Mouse (Mus musculus) layer of hippocampus, adult 2 months (tissue): ENCODE measurements around the gene Ccnd1. TPM values are rescaled to one million over a fixed set of nuclear protein-coding genes. Genes with fewer than 3 reads are reported as not detected.

Experiments
- DNase-seq, 2 experiments: peaks; one replicate each; pipeline ENCODE4 v3.0.0; 2022; ENCODE audit warnings: low spot score in 2 of 2
- H3K27ac ChIP-seq: fragments of 200-600 bp; 2 replicates; pipeline ENCODE4 v1.8.1; 2022
- H3K4me3 ChIP-seq: fragments of 200-600 bp; 2 replicates; pipeline ENCODE4 v1.8.1; 2022; ENCODE audit warnings: mild to moderate bottlenecking
- CTCF ChIP-seq: fragments of 200-600 bp; conservative IDR thresholded peaks from 2 replicates; pipeline ENCODE4 v1.8.1; 2022; ENCODE audit warnings: antibody characterized with exemption, mild to moderate bottlenecking, moderate library complexity
- total RNA-seq, 2 experiments: library from RNA; stranded (reverse); gene quantifications; 2 replicates each; pipeline ENCODE4 v1.2.3; 2021

Gene Ccnd1
- total RNA-seq, 2 experiments from 2014 or later = 43.7 to 48.3 TPM

DNA sequence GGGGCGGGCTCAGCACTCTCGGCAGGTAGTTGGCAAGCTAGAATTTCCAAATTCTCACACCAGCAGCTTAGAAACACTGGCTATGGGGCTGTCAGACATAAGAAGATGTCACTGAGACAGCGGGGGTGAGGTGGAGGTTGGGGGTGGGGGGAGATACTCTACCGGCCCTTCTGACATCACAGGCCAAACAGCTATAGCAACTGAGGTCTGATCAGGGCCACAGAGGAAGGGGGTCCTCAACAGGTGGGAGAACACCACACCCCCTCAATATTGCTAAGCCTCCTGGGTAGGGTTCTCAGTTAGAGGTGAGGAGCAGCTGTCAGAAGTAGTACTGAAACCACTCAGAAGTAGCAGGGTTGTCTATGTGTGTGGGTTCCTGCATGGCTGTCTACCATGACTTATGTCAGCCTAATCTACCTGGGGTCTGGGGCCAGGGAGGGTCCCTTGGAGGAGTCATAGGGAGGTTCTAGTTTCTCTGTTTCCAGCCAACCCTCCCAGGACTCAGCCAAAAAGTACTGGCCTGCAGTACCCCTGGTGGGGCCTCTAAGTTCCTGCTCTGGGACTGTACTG is 3.3 kb downstream of the Ccnd1 start:
- no peak for DNase-seq
- no peak for TF ChIP-seq CTCF
- no peak overlapping the region; the same call in 1 of the 2 replicates for H3K4me3 ChIP-seq
- peak overlapping the region; percentile 39; the same call in 1 of the 2 replicates for H3K27ac ChIP-seq

- DNase-seq = peak; percentile 59 to 60
- peak overlapping the region; percentile 39; the same call in 1 of the 2 replicates for H3K27ac ChIP-seq
- 0 out of 2 replicates have a peak overlapping the region, but pooled peaks have one; percentile 4 for H3K4me3 ChIP-seq
- peak; percentile 78 for TF ChIP-seq CTCF
Measured at GRCm38 (mm10) chr7:144935563-144935962, 4.2 kb downstream of the Ccnd1 start.

DNA sequence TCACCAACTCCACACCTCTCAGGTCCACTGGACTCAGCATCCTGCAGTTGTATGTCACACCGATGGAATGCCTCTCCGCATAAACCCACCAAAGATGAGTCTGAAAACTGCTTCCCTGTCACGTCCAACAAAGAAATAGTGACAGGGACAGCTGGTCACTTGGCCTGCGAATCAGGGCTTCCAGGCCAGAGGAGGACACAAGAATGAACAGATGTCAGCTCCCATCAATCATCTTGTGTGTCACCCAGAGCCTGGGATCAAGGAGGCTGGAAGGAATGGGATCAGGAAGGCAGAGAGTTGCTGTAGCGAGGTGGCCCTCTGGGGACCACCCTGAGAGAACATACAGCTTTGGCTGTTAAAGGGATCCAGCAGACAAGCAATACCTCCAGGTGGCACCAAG is 4.8 kb downstream of the Ccnd1 start:
- DNase-seq = no peak
- no peak overlapping the region for H3K27ac ChIP-seq
- no peak for TF ChIP-seq CTCF
- no peak overlapping the region for H3K4me3 ChIP-seq

DNA sequence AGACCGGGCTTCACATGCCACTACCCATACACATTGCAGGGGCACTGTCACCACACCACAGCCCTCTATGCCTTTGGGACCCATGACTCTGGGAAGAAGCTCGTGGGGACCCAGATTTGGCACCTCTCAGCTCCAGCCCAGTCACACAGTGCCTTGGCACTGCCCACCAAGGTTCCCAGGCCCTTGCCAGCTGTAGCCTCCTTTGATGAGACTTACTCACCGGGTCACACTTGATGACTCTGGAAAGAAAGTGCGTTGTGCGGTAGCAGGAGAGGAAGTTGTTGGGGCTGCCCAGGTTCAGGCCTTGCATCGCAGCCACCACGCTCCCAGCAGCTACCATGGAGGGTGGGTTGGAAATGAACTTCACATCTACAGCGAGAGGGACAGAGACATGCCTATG is 5.9 kb downstream of the Ccnd1 start:
- H3K27ac ChIP-seq = no peak overlapping the region
- DNase-seq = no peak
- no peak for TF ChIP-seq CTCF
- no peak overlapping the region for H3K4me3 ChIP-seq

- Histone ChIP-seq H3K4me3 (no peak overlapping the region), H3K27ac (no peak overlapping the region)
- no peak for DNase-seq
- no peak for TF ChIP-seq CTCF
Measured at GRCm38 (mm10) chr7:144933336-144933735, 6.4 kb downstream of the Ccnd1 start.

GRCm38 (mm10) chr7:144932389-144932937 is 7.3 kb downstream of the Ccnd1 start:
- H3K27ac ChIP-seq = peak overlapping the region; percentile 46; the same call in 1 of the 2 replicates

DNA sequence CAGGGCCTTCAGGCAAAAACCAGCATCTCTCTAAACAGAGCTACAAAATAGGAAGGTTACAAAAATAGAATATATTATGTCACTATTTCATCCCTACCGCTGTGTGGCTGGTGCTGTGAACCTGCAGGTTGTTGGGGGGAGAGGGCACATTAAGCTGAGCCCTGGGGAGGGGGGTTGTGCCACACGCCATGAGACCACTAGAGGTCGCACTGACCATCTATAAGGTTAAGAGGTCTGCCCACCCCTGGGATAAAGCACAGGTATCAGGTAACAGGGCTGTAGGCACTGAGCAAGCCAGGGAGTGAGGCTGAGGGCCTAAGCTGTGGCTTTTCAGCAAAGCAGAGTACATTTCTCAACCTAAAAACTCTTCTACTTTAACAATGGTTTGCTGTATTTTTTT is 7.9 kb downstream of the Ccnd1 start:
- no peak for DNase-seq
- H3K4me3 ChIP-seq = no peak overlapping the region
- peak; percentile 75 for TF ChIP-seq CTCF
- H3K27ac ChIP-seq = peak overlapping the region; percentile 46; the same call in 1 of the 2 replicates

More at GRCm38 (mm10) chr7:144932389-144932937, 7.3 kb downstream of the Ccnd1 start:
- no peak overlapping the region for H3K4me3 ChIP-seq
- no peak for TF ChIP-seq CTCF
- DNase-seq = no peak

DNA sequence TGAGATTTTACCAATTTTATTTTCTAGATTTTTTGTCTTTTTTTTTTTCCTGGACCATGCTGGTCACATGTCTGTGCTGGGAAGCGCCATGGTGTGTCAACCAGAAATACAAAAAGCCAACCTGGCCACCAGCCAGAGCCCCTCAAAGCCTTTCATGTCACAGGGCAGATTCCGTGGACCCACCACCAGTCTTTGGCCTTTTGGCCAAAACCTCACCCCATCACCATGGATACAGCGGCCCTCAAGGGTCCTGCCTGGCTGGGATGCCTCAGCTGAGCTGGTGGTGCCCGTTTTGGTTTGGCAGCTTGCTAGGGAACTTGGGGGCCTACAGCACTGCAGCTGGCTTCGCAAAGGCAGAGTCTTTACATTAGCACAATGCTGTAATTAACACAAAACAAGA is 9.8 kb downstream of the Ccnd1 start:
- no peak for TF ChIP-seq CTCF
- DNase-seq = no peak
- Histone ChIP-seq H3K4me3 (no peak overlapping the region), H3K27ac (no peak overlapping the region)

DNA sequence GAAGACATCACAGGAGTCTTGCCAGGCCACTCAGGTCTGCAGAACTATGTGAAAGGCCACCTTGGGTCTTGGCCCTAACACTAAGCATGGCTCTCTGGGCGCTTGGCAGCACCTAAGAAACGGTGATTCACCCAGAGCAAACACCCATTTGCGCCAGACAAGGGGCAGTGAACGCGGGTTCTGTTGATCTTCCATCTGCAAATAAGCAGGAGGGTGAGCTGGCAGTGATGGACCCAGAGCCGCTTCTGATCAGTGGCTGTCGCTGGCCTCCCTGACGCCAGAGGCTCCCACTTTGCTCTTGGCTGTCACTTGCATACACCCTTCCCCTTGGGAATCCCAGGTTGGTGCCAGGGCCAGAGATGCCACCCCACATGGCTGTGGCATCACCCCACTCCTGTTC is 10.2 kb downstream of the Ccnd1 start:
- Histone ChIP-seq H3K27ac (no peak overlapping the region), H3K4me3 (no peak overlapping the region)
- no peak for TF ChIP-seq CTCF
- no peak for DNase-seq

- no peak overlapping the region for H3K4me3 ChIP-seq
- H3K27ac ChIP-seq = no peak overlapping the region
- no peak for TF ChIP-seq CTCF
- DNase-seq = no peak
Measured at GRCm38 (mm10) chr7:144928889-144929210, 10.9 kb downstream of the Ccnd1 start.

DNA sequence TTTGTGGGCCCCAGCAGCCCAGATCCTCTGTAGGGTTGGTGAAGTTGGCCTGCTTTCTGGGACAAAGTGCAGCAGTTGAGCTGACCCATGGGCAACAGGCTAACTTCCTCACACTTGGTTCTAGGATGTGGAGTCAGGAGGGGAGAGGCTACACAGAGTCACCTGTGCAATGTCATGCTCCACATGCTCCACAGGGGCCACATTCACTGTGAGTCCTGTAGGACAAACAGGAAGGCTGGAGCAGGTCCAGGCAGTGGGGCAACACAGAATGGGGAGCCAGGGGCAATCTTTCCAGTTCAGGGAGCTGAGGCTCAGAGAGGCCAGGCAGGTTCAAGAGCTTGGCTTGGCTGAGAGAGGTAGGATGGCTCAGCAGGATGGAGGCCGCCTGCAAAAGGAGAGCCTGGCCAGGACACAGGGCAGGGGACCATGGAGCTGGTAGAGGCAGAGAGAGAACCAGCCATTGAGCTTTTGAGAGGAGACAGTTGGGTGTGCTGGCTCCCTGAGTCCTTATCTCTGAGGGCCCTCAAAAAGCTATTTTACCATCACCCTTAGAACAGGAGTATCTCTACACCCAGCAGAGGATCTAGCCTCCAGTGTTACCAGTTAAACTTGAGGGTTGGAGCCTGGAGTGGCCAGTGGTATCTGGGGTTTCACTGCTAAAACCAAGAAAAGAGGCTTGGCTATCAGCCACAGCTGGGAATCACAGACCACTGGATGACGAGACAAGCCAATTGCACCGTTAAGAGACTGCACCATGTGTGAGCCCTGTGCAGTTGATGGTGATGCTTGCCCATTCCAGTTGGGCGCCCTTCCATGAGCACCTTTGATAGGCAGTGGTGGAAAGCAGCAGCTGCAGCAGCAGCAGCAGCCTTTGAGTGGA is 11.5 kb downstream of the Ccnd1 start:
- no peak overlapping the region for H3K27ac ChIP-seq
- no peak for DNase-seq
- no peak for TF ChIP-seq CTCF
- H3K4me3 ChIP-seq = no peak overlapping the region

GRCm38 (mm10) chr7:144927591-144927990 is 12.1 kb downstream of the Ccnd1 start:
- Histone ChIP-seq H3K4me3 (no peak overlapping the region), H3K27ac (no peak overlapping the region)
- TF ChIP-seq CTCF = no peak
- DNase-seq = no peak

DNA sequence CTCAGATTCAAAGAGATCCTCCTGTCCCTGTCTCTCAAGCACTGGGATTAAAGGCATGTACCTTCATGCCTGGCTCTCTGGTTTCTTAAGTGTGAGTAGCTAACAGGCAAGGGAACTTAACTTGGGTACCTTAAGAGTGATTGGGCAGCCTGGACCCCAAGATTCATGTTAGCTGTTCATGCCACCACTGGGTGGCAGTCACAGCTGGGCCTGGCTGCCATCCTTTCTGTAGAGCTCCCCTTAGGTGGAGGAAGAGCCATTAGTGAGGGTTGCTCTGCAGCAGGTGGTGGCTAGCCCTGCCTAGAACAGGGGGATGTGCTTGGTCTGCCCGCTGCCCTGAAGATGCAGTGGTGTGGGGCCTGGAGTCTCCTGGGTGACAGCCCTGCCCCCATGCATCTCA is 20.9 kb downstream of the Ccnd1 start:
- Histone ChIP-seq H3K27ac (no peak overlapping the region), H3K4me3 (no peak overlapping the region)
- TF ChIP-seq CTCF = peak; percentile 63
- no peak for DNase-seq
